Mouse (Mus musculus): ENCODE results near the gene Ercc6.

The Ercc6 gene

GRCm38 (mm10) chr14:32513336-32514032, at the start of gene Ercc6:
Ercc6 (plus strand) TSS chr14:32513521.
- peak; percentile 92 for DNase-seq

DNA sequence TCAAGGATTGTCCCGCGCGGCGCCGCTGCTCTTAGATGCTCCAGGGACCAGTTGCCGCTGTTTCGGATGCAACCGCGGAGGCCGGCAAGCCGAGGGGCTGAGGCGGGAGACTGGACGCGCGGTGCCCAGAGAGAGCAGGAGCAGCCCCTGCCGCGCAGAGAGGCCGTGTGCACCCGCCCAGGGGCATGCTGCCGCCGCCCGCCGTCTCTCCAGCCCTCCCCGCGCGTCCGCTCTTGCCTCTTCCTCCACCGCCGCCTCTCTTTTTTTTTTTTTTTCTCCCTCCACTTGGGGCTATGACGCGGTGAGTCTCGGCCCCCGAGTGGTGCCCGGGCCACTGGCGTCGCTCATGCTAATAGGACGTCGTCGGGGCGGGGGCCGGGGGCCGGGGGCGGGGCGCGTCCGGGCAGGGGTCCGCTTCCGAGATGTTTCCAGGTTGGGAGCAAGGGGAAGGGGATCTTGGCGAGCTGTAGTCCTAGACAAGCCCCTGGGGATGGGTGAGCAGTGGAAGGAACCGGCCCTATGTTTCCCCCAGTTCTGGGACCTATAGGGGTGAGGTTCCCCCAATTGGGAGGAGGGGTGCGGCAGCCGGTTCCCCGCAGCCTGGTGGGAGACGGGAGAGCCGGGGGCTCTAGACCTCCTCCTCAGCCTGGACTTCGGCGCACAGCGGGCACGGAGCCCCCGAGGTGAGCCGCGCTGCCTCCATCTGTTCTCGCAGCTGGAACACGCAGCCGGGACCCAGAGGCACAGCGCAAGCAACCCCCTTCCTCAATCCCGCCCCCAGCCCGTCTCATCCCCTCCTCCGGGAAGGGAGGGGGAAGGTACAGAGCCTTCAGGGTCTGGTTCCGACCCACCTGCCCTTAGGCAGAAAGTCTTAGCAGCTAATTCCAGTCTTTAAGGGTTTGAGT, 48.5 kb upstream of the Ercc6 start, which contains the start of gene Slc18a3:
Gene Slc18a3, minus strand, starts transcription at position 250 of the 905 bp plus-strand sequence.
- no peak for DNase-seq

DNA sequence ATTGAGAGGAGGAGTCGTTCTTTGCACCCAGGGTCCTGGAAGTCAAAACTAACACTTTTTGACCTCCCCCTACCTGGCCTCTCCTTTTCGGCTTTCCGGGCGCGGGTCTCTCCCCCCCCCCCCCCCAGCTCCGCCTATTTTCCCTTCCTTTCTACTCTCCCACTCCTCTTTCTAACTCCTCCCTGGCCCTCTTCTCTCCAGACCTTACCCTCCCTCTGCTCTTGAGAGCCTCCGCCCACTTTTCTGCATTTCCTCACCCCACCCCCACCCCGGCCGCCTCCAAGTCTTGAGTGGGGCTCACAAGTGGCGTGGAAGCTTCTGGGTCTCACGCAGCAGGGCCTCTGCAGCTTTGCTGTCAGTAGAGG, 47.8 kb upstream of the Ercc6 start:
- DNase-seq: no peak

DNA sequence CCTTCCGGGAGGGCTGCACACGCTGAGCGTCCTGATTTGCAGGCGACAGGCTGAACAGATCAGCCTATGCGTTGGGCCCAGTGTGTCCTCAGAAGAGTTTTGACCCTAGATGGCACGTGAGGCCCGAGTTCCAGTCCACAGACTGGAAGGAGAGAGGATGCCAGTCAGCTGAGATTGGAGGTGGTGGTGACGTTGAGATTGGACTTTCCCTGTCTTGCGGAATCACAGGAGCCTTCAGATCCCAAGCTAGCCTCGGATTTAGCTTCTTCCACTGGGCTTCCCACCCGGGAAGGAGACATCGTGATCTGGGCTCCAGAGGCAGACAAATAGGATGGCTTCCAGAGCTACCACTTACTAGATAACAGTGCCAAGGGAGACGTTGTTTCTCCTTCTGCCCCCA, 47.4 kb upstream of the Ercc6 start, which contains the start of gene Chat:
Gene Chat, minus strand, starts transcription at position 101 of the 400 bp plus-strand sequence.
- no peak for DNase-seq

GRCm38 (mm10) chr14:32467606-32468005, 45.7 kb upstream of the Ercc6 start:
- no peak for DNase-seq

- peak; percentile 43 for DNase-seq
These were observed 40.3 kb upstream of the Ercc6 start for GRCm38 (mm10) chr14:32472996-32473395.

GRCm38 (mm10) chr14:32476559-32476958, 36.8 kb upstream of the Ercc6 start:
- no peak for DNase-seq

DNA sequence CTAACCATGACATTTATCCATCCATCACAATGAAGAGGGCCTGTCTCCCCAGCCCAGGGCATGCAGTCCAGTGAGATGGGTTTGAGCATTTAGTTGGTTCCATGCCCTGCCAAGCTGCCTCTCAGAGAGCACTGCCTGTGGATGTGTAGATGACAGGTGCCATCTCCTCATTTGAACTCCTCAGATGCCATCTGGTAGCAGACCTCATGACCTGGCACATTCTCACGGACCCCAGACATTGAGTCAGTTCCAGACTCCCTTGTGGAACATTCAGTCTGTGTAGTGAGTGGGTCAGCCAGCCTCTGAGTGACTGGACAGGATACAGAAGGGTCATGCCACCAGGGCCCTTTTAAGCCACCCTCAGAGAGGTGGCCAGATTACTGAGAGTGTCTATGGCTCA, 35.7 kb upstream of the Ercc6 start:
- DNase-seq: no peak

GRCm38 (mm10) chr14:32482061-32482460, 31.3 kb upstream of the Ercc6 start:
- no peak for DNase-seq

DNA sequence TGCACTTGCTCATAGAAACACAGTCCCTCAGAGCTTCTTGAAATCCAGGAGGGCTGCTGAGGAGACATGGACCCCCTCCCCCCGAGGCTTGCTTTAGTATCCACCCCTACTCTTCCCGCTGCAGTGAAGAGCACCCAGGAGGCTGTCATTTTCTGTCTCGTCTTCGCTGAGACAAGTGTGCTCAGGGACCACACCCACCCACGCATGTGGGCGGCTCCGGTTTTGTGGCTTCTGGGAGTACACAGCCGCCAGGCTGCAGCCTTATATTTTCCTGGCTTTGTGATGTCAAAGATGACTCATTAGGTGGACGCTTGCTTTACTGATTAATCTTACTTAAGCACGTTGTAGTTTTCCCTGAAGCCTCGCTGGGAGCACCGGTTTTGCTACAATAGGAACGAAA, 20.8 kb upstream of the Ercc6 start:
- DNase-seq: no peak

- DNase-seq: no peak
These were observed 17.0 kb upstream of the Ercc6 start for GRCm38 (mm10) chr14:32496115-32496850.

- no peak for DNase-seq
These were observed 12.0 kb upstream of the Ercc6 start for GRCm38 (mm10) chr14:32501303-32501702.

GRCm38 (mm10) chr14:32502764-32503688, 10.3 kb upstream of the Ercc6 start:
- DNase-seq: no peak

- no peak for DNase-seq
These were observed 9.4 kb upstream of the Ercc6 start for GRCm38 (mm10) chr14:32503897-32504296.

GRCm38 (mm10) chr14:32506329-32506728, 7.0 kb upstream of the Ercc6 start:
- no peak for DNase-seq

DNA sequence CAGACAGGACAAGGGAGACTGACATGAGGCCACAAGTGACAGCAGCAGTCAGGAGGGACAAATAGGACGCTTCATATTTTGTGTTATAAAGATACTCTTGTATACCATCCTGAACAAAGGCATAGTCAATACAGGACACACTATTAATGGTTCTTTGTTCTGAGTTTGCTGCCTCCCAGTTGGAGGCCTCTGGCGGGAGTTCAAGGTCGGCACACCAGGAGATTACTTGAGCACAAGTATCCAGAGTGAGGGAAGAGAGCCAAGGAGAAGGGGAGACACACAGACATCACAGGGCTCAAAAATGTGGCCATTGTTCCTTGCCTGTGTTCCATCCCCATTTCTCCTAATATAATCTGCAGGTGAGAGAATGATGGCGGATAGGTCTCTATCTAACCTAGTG, 6.1 kb upstream of the Ercc6 start:
- no peak for DNase-seq

GRCm38 (mm10) chr14:32508105-32508835, 5.1 kb upstream of the Ercc6 start:
- no peak for DNase-seq

DNA sequence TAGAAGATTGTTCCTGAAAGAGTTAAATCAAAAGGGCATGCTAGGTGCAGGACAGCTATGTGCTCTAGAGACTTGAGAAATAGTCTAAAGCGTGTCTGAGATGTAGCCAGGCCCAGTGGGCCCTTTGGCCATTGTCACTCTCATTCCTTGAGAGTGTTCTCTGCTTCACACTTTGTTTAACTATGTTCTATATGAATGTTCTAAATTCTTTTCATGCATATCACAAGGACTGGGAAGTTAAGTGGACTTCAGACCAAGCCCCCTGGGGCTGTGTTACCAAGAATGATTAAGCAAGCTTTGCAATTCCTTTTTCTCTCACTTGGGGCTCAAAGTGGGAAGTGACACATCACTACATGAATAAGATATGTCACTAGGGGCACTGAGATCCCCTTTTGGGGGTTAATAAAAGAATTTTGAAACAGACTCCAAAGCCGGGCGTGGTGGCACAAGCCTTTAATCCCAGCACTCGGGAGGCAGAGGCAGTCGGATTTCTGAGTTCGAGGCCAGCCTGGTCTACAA, 3.8 kb upstream of the Ercc6 start:
- no peak for DNase-seq

- no peak for DNase-seq
These were observed 409 bp upstream of the Ercc6 start for GRCm38 (mm10) chr14:32512912-32513311.

DNA sequence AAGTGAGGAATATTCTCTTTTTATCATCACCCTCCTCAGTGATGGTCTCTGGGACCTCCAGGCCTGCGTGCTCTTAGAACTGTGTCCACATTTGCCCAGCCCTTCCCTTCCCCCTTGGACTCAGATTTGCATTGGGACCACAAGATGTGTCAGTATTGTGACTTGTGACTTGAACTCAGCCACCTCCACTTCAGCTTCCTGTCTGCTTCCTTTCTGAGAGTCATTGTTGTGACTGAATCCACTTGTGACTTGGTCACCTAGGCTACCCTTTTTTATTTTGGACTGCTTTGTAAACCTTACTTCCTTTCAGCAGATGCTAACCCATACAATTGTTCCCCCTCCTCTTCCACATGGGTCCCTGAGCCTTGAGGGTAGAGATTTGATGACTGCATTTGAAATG, 2.8 kb downstream of the Ercc6 start:
- DNase-seq: no peak

- DNase-seq: no peak
These were observed 5.2 kb downstream of the Ercc6 start for GRCm38 (mm10) chr14:32518543-32518942.
